Mouse (Mus musculus): ENCODE results near the gene Garnl3. TPM values are rescaled to one million over a fixed set of nuclear protein-coding genes. Genes with fewer than 3 reads are reported as not detected.
"Not testable (repeated sequence)": the region's sequence is repeated elsewhere in the genome, so short reads cannot be mapped to it uniquely, and the experiment has no call there.

The Garnl3 gene
- polyA plus RNA-seq, 1 experiment from 2014 or later, result 2.1 TPM

DNA sequence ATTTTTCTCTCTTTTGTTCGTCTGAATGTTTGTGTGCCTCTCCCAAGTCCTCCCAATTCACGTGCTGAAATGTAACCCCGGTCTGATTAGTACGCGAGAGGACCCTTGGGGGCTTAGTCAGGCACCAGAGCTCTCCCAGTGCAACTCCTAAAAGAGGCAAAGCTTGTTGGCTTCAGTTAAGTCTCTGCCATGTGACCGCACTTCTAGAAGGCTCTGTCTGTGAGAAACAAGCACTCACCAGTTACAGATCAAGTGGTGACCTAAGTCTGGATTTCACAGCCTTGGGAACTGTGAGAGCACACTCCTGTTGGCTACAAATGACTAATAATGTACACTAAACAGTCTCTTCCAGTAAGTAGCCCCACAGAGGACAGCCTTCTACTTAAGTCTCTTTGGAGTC is 8.6 kb downstream of the Garnl3 start:
- no peak overlapping the region for H3K27ac ChIP-seq
- no peak overlapping the region for H3K4me3 ChIP-seq
- no peak overlapping the region for H3K9ac ChIP-seq
- no peak overlapping the region for H3K4me2 ChIP-seq
- no peaks in the 10 kb centered on the region for H3K4me1 ChIP-seq
- no peaks in the 10 kb centered on the region for H3K9me3 ChIP-seq (replicated peaks)
- no peak for ATAC-seq
- 72% methylated on average over 6 of the region's 6 CpGs for WGBS (ENCODE audit: insufficient replicate concordance)
- H3K36me3 ChIP-seq, result no peaks in the 10 kb centered on the region
- peaks cover 10% of the 10 kb centered on the region; the same call in 1 of the 2 replicates for H3K27me3 ChIP-seq (replicated peaks)

GRCm38 (mm10) chr2:33100536-33100935 is 30.9 kb downstream of the Garnl3 start:
- H3K4me1 ChIP-seq, result no peaks in the 10 kb centered on the region

GRCm38 (mm10) chr2:33097326-33097725 is 34.1 kb downstream of the Garnl3 start:
- not testable (repeated sequence) for H3K4me1 ChIP-seq; H3K9ac ChIP-seq; H3K4me3 ChIP-seq; H3K4me2 ChIP-seq; H3K27ac ChIP-seq; H3K36me3 ChIP-seq; H3K9me3 ChIP-seq (replicated peaks); ATAC-seq; H3K27me3 ChIP-seq (replicated peaks)
- WGBS (ENCODE audit: insufficient replicate concordance), result 59% methylated on average over 12 of the region's 12 CpGs

More at GRCm38 (mm10) chr2:33100536-33100935, 30.9 kb downstream of the Garnl3 start:
- H3K4me3 ChIP-seq, result no peak overlapping the region
- ATAC-seq, result no peak
- H3K4me2 ChIP-seq, result no peak overlapping the region
- no peaks in the 10 kb centered on the region for H3K36me3 ChIP-seq
- no peaks in the 10 kb centered on the region for H3K27me3 ChIP-seq (replicated peaks)
- no peak overlapping the region for H3K27ac ChIP-seq
- 63% methylated on average over 8 of the region's 8 CpGs for WGBS (ENCODE audit: insufficient replicate concordance)
- H3K9me3 ChIP-seq (replicated peaks), result no peaks in the 10 kb centered on the region
- H3K9ac ChIP-seq, result no peak overlapping the region

GRCm38 (mm10) chr2:33095221-33095671 is 36.2 kb downstream of the Garnl3 start:
- H3K36me3 ChIP-seq, result no peaks in the 10 kb centered on the region
- no peak overlapping the region for H3K9ac ChIP-seq
- no peaks in the 10 kb centered on the region for H3K4me1 ChIP-seq
- H3K9me3 ChIP-seq (replicated peaks), result no peaks in the 10 kb centered on the region
- ATAC-seq, result no peak
- H3K27me3 ChIP-seq (replicated peaks), result no peaks in the 10 kb centered on the region; the same call in 1 of the 2 replicates
- H3K27ac ChIP-seq, result no peak overlapping the region
- H3K4me3 ChIP-seq, result no peak overlapping the region
- H3K4me2 ChIP-seq, result no peak overlapping the region
- WGBS (ENCODE audit: insufficient replicate concordance), result 70% methylated on average over 10 of the region's 10 CpGs

DNA sequence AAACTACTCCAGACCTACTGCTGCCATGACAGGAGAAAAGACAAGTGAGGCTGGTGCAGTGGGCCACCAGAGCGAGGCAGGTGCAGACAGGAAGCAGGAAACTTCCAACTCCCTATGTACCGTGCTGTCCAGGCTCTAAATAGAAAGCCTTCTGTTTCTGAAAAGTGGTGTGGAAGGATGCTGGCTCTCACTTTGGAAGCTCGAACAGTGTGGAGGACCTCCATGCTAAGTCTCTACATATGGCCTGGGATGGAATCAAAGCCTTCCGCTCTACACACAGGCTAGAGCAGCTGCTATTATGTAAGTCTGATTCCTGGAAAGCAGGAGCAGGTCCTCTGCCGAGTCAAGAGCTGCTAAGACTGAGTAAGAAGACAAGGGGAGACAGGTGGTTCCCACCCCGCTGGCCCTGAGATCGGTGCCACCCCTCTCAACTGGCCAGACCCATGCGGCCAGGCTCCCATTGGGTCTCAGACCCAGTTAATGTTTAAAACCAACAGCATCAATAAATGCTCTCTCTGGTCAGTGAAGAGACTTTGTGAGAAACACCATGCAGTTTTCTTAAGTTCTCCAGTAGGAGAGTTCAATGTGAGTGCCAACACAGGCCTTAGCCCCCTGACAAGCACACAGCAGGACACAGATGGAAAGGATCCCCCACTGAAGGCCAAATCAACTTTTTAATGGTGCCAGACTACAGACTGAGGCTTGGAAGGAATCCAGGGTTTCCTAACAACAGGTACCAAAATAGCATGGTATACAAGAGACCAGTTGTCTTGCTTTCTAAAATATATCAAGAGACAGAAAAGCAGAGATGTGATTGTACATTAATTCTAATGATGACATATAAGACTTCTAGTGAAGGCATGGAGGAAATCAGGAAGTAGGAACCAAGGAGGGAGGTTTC is 40.6 kb downstream of the Garnl3 start:
- 66% methylated on average over 8 of the region's 8 CpGs for WGBS (ENCODE audit: insufficient replicate concordance)
- no peak overlapping the region for H3K27ac ChIP-seq
- H3K9ac ChIP-seq, result no peak overlapping the region
- H3K4me1 ChIP-seq, result no peaks in the 10 kb centered on the region
- no peak overlapping the region for H3K4me2 ChIP-seq
- no peaks in the 10 kb centered on the region for H3K36me3 ChIP-seq
- no peak for ATAC-seq
- H3K9me3 ChIP-seq (replicated peaks), result no peaks in the 10 kb centered on the region
- no peaks in the 10 kb centered on the region; the same call in 1 of the 2 replicates for H3K27me3 ChIP-seq (replicated peaks)
- H3K4me3 ChIP-seq, result no peak overlapping the region

DNA sequence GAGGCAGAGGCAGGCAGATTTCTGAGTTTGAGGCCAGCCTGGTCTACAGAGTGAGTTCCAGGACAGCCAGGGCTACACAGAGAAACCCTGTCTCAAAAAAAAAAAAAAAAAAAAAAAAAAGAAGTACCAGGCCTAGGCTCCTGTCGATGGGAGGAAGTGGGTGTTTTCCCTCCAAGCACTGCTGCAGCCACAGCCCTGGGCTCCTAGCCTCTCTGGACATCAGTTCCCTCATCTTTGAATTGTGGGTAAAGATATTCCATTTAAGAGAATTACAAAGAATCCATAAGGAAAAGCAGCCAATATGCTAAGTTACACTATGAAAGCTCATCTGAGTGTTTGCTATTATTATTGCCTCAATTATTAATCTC is 41.4 kb downstream of the Garnl3 start:
- H3K9ac ChIP-seq; H3K27me3 ChIP-seq (replicated peaks); ATAC-seq; H3K27ac ChIP-seq; H3K9me3 ChIP-seq (replicated peaks); H3K4me1 ChIP-seq; H3K36me3 ChIP-seq; H3K4me3 ChIP-seq; H3K4me2 ChIP-seq: not testable (repeated sequence)
- WGBS (ENCODE audit: insufficient replicate concordance), result 14% methylated on average over 1 of the region's 1 CpGs

- Histone ChIP-seq H3K36me3 (no peaks in the 10 kb centered on the region), H3K27ac (no peak overlapping the region), H3K4me1 (no peaks in the 10 kb centered on the region), H3K4me2 (no peak overlapping the region), H3K9me3 (replicated peaks) (no peaks in the 10 kb centered on the region), H3K9ac (no peak overlapping the region), H3K4me3 (no peak overlapping the region), H3K27me3 (replicated peaks) (no peaks in the 10 kb centered on the region; the same call in 1 of the 2 replicates)
- no peak for ATAC-seq
- WGBS (ENCODE audit: insufficient replicate concordance), result 66% methylated on average over 5 of the region's 5 CpGs
These were observed 42.0 kb downstream of the Garnl3 start for GRCm38 (mm10) chr2:33089356-33090032.

DNA sequence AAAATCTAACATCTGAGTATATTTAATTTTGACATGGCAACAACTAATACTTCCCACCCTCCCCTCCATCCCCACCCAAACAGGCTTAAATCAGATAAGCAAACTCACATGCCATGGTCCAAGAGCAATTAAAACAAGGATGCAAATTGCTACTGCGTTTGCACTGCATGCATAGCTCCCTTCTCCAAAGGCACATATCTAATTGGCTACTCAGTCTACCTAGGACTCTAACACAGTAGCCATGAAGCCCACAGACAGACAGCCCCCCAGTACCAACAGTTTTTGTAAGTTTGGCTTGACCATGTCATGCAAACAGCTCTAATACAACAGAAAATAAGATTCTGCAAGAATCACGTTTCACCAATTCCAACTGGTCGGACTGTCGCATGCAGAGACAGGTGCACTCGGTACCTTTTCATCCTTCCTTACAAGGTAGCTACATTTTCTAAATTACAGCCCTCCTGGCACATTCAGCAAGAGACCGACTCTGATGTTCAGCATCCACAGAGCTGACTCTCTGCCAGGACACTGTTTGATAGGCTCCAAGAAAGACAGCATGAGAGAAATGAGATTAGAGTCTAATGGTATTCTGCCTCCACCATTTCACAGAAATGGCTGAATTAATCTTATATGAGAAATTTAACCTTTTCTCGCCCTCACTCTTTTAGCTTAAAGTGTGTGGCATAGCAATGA is 44.6 kb downstream of the Garnl3 start:
- Histone ChIP-seq H3K4me3 (no peak overlapping the region), H3K9ac (no peak overlapping the region), H3K27me3 (replicated peaks) (no peaks in the 10 kb centered on the region; the same call in 1 of the 2 replicates), H3K27ac (no peak overlapping the region), H3K9me3 (replicated peaks) (no peaks in the 10 kb centered on the region), H3K4me2 (no peak overlapping the region), H3K4me1 (no peaks in the 10 kb centered on the region), H3K36me3 (no peaks in the 10 kb centered on the region)
- no peak for ATAC-seq
- WGBS (ENCODE audit: insufficient replicate concordance), result 67% methylated on average over 7 of the region's 7 CpGs

GRCm38 (mm10) chr2:33086016-33086596 is 45.3 kb downstream of the Garnl3 start:
- Histone ChIP-seq H3K4me1 (no peaks in the 10 kb centered on the region), H3K9ac (no peak overlapping the region), H3K27ac (no peak overlapping the region), H3K36me3 (no peaks in the 10 kb centered on the region), H3K4me2 (no peak overlapping the region), H3K4me3 (no peak overlapping the region), H3K27me3 (replicated peaks) (no peaks in the 10 kb centered on the region; the same call in 1 of the 2 replicates), H3K9me3 (replicated peaks) (no peaks in the 10 kb centered on the region)
- no peak for ATAC-seq
- WGBS (ENCODE audit: insufficient replicate concordance), result 63% methylated on average over 7 of the region's 7 CpGs

GRCm38 (mm10) chr2:33084221-33084620 is 47.2 kb downstream of the Garnl3 start:
- Histone ChIP-seq H3K27me3 (replicated peaks) (no peaks in the 10 kb centered on the region), H3K4me1 (no peaks in the 10 kb centered on the region), H3K27ac (no peak overlapping the region), H3K9ac (no peak overlapping the region), H3K36me3 (no peaks in the 10 kb centered on the region), H3K9me3 (replicated peaks) (no peaks in the 10 kb centered on the region), H3K4me3 (no peak overlapping the region), H3K4me2 (no peak overlapping the region)
- WGBS (ENCODE audit: insufficient replicate concordance), result 27% methylated on average over 3 of the region's 3 CpGs
- no peak for ATAC-seq

DNA sequence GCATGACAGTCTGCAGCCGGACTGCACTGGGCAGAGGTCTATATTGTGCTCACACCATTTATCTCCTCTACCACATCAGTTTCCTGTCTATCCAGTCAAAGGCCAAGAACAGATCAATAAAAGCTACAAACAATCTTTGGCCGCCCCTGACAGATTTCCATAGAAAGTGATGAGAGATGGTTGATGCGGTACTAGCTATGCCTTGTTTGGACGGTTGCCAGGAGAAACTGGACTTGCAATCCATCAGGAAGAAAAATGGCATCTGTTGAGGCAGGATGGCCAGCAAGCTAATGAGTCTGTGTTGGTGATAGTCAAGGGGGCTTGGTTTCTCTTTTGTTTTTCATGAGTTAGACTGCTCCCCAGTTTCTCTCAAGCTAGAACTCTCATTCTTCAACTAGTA is 51.3 kb downstream of the Garnl3 start:
- WGBS (ENCODE audit: insufficient replicate concordance), result 45% methylated on average over 4 of the region's 4 CpGs

More for the DNA sequence above, 51.3 kb downstream of the Garnl3 start:
- H3K4me1 ChIP-seq, result no peaks in the 10 kb centered on the region
- ATAC-seq, result no peak
- no peak overlapping the region for H3K9ac ChIP-seq
- no peaks in the 10 kb centered on the region for H3K36me3 ChIP-seq
- H3K27me3 ChIP-seq (replicated peaks), result no peaks in the 10 kb centered on the region
- H3K4me2 ChIP-seq, result no peak overlapping the region
- no peak overlapping the region for H3K27ac ChIP-seq
- H3K9me3 ChIP-seq (replicated peaks), result no peaks in the 10 kb centered on the region
- H3K4me3 ChIP-seq, result no peak overlapping the region
